Mouse (Mus musculus) bone marrow, adult 2 months (tissue): Measurements from ENCODE around the gene Mrps17.

Experiments used
- CTCF ChIP-seq: fragments of 200-500 bp; IDR thresholded peaks from 2 replicates; pipeline ENCODE4 v1.5.1; 2011; ENCODE audit warnings: low read length, control low read depth; ENCODE audit not compliant: control insufficient read depth, insufficient read depth
- POLR2A ChIP-seq: fragments of 200-500 bp; IDR thresholded peaks from 2 replicates; pipeline ENCODE4 v1.6.1; 2011; ENCODE audit warnings: low read depth, mild to moderate bottlenecking, control low read depth, low read length, borderline replicate concordance; ENCODE audit not compliant: control insufficient read depth

DNA sequence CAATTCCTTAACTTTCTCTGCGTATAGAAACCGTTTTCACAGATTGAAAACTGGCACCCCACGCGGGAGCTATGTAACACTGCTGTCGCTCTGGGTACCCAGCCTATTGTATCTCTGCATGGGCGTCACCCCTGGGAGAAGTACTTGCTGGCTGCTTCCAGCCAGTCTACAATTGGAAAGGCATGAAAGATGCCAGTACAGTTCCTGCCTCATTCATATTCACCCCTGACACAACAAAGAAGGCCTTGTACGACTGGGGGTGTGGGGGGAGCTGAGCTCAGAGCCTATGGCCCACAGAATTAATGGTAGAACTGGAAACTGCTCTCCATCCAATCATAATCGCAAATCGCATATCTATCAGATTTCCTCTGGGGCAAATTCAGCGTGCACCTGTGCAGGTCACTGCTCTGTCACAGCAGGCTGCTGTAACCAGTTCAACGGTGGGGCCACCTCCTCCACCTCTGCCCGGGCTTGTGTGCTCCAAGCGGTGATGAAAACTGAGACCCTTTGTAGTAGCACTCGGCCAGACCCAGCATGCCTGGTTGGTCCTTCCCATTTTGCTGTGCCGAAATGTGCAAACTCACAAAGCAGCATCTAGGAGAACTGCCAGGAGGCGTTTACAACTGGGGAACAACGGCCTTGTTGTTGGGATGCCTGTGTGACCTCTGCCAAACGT is 46.7 kb downstream of the Mrps17 start:
- no peak for TF ChIP-seq POLR2A
- TF ChIP-seq CTCF = no peak
